Mouse (Mus musculus) megakaryocyte, embryonic 14.5 days (primary cell): Measurements from ENCODE around the gene Rhod. TPM values are rescaled to one million over a fixed set of nuclear protein-coding genes. Genes with fewer than 3 reads are reported as not detected.
"Not testable (repeated sequence)": the region's sequence is repeated elsewhere in the genome, so short reads cannot be mapped to it uniquely, and the experiment has no call there.

Experiments used
- H3K27me3 ChIP-seq: replicated peaks from 2 replicates; pipeline ENCODE3; 2012; ENCODE audit warnings: inconsistent platforms
- H3K36me3 ChIP-seq: replicated peaks from 2 replicates; pipeline ENCODE3; 2012; ENCODE audit warnings: low read length, inconsistent platforms, mixed read lengths
- H3K4me1 ChIP-seq: 2 replicates; pipeline ENCODE4 v1.6.1; 2012; ENCODE audit warnings: inconsistent platforms
- H3K4me3 ChIP-seq: replicated peaks from 2 replicates; pipeline ENCODE3; 2012; ENCODE audit warnings: moderate library complexity, mild to moderate bottlenecking, inconsistent platforms
- H3K9me3 ChIP-seq: 2 replicates; pipeline ENCODE4 v1.6.1; 2012; ENCODE audit warnings: inconsistent platforms
- FLI1 ChIP-seq: IDR thresholded peaks from 2 replicates; pipeline ENCODE4 v1.6.1; 2012; ENCODE audit warnings: low read length, inconsistent platforms, mixed read lengths
- GATA1 ChIP-seq: IDR thresholded peaks from 3 replicates; pipeline ENCODE4 v1.6.1; 2012; ENCODE audit warnings: mixed read lengths, low read length, inconsistent platforms, borderline replicate concordance
- polyA plus RNA-seq: library from polyadenylated mRNA; stranded (reverse); fragments of >175 nt; gene quantifications from 2 replicates; pipeline ENCODE4 v1.2.3, GENCODE M21; 2012; ENCODE audit warnings: low replicate concordance; ENCODE audit not compliant: insufficient read depth

The Rhod gene
- polyA plus RNA-seq, 1 experiment = 0.16 TPM

DNA sequence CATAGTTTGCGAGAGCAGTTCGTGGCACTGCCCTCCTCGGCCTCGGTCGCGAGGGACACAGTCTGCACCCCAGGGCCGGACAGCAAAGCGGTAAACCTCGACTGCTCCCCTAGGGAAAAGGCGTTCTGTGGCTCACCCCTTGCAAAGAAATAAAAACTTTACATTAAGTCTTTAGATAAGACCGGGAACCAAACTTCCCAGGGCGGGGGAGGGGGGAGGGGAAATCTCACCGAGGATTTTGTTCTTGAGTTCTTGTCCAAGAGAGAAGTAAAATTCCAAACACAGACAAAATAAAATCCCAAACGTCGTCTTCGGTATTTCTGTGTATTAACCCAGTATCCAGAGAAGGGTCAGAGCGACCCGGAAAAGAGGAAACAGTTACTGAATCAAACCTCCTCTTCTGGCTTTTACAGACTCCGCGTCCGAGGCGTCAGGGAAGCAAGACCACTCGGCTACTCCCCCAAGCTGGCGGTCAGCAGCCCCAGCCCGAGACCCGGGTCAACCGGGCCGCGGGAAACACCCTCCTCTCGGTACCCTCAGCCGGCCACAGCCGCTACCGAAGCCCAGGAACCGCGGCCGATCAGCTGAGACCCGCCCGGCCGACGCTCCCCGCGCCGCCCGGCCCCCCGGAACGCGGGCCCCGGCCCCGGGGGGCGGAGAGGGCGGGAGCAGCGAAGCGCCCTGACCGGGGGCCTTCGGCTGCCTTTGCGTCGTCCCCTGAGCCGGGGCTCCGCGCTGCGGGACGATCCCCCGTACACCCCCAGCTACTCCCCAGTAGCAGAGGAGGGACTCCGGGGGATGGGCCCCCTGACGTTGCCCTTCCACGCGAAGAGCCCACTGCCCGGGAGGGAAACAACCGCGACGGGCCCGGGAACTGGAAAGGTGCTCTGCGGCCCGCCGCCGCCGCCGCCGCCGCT is 42.9 kb downstream of the Rhod start:
- H3K4me3 ChIP-seq = peak overlapping the region; percentile 93
- H3K27me3 ChIP-seq = no peaks in the 10 kb centered on the region
- H3K9me3 ChIP-seq = no peaks in the 10 kb centered on the region
- H3K4me1 ChIP-seq = peaks cover 29% of the 10 kb centered on the region
- peaks cover 27% of the 10 kb centered on the region for H3K36me3 ChIP-seq
- no peak for TF ChIP-seq FLI1
- no peak for TF ChIP-seq GATA1

- H3K36me3 ChIP-seq = peaks cover 81% of the 10 kb centered on the region
- TF ChIP-seq GATA1 (no peak), FLI1 (no peak)
Measured at GRCm38 (mm10) chr19:4387276-4387675, 52.0 kb downstream of the Rhod start.

GRCm38 (mm10) chr19:4385026-4385425 is 54.2 kb downstream of the Rhod start:
- peaks cover 26% of the 10 kb centered on the region; the same call in 1 of the 2 replicates for H3K4me1 ChIP-seq
- no peak for TF ChIP-seq FLI1
- no peak for TF ChIP-seq GATA1
- no peaks in the 10 kb centered on the region for H3K27me3 ChIP-seq
- peaks cover 81% of the 10 kb centered on the region for H3K36me3 ChIP-seq
- H3K9me3 ChIP-seq = no peaks in the 10 kb centered on the region
- no peak overlapping the region for H3K4me3 ChIP-seq

More at GRCm38 (mm10) chr19:4387276-4387675, 52.0 kb downstream of the Rhod start:
- Histone ChIP-seq H3K9me3 (no peaks in the 10 kb centered on the region), H3K4me1 (peaks cover 24% of the 10 kb centered on the region; the same call in 1 of the 2 replicates), H3K27me3 (no peaks in the 10 kb centered on the region), H3K4me3 (no peak overlapping the region)

GRCm38 (mm10) chr19:4384322-4384721 is 54.9 kb downstream of the Rhod start:
- Histone ChIP-seq H3K36me3 (peaks cover 82% of the 10 kb centered on the region), H3K4me3 (no peak overlapping the region), H3K9me3 (no peaks in the 10 kb centered on the region), H3K4me1 (peaks cover 28% of the 10 kb centered on the region; the same call in 1 of the 2 replicates), H3K27me3 (no peaks in the 10 kb centered on the region)
- TF ChIP-seq FLI1 (no peak), GATA1 (no peak)

- peaks cover 28% of the 10 kb centered on the region; the same call in 1 of the 2 replicates for H3K4me1 ChIP-seq
- no peaks in the 10 kb centered on the region for H3K9me3 ChIP-seq
- no peaks in the 10 kb centered on the region for H3K27me3 ChIP-seq
- no peak overlapping the region for H3K4me3 ChIP-seq
- peaks cover 81% of the 10 kb centered on the region for H3K36me3 ChIP-seq
- no peak for TF ChIP-seq FLI1
- no peak for TF ChIP-seq GATA1
Measured at GRCm38 (mm10) chr19:4383306-4383705, 55.9 kb downstream of the Rhod start.

- not testable (repeated sequence) for H3K4me3 ChIP-seq, H3K9me3 ChIP-seq, H3K27me3 ChIP-seq
- peaks cover 24% of the 10 kb centered on the region; the same call in 1 of the 2 replicates for H3K4me1 ChIP-seq
- H3K36me3 ChIP-seq = peaks cover 81% of the 10 kb centered on the region
Measured at GRCm38 (mm10) chr19:4382303-4382702, 56.9 kb downstream of the Rhod start.

Other genes starting within 250 kb of the Rhod start
- 24.1 and 31.5 TPM in 2 replicates for gene Tbc1d10c, start 248.1 kb downstream of the Rhod start, polyA plus RNA-seq
- 268 and 792 TPM in 2 replicates for gene Ppp1ca, start 247.4 kb downstream of the Rhod start, polyA plus RNA-seq
- 22.1 and 24.3 TPM in 2 replicates for gene Rad9a, start 237.8 kb downstream of the Rhod start, polyA plus RNA-seq
- gene Clcf1, start 225.2 kb downstream of the Rhod start, polyA plus RNA-seq = 0.09 and 2.0 TPM in 2 replicates
- gene AC109138.7, start 225.1 kb downstream of the Rhod start, polyA plus RNA-seq = 8.5 and 73.0 TPM in 2 replicates
- 67.5 and 91.7 TPM in 2 replicates for gene Pold4, start 207.5 kb downstream of the Rhod start, polyA plus RNA-seq
- 16.5 and 28.6 TPM in 2 replicates for gene Ssh3, start 170.3 kb downstream of the Rhod start, polyA plus RNA-seq
- 5.6 TPM in 1 of 2 replicates, not detected in the other for gene Ankrd13d, start 156.3 kb downstream of the Rhod start, polyA plus RNA-seq
- 265 and 541 TPM in 2 replicates for gene Grk2, start 133.2 kb downstream of the Rhod start, polyA plus RNA-seq
- 9.4 and 14.6 TPM in 2 replicates for gene Kdm2a, start 41.1 kb downstream of the Rhod start, polyA plus RNA-seq
- not detected in 2 replicates for gene Syt12, start 38.0 kb upstream of the Rhod start, polyA plus RNA-seq
- gene 2010003K11Rik, start 59.2 kb upstream of the Rhod start, polyA plus RNA-seq = 0.26 TPM in 1 of 2 replicates, not detected in the other
- gene Pcx, start 71.0 kb upstream of the Rhod start, polyA plus RNA-seq = 1.0 and 1.2 TPM in 2 replicates
- 2.4 and 4.7 TPM in 2 replicates for gene Lrfn4, start 176.2 kb upstream of the Rhod start, polyA plus RNA-seq
- gene Rce1, start 186.2 kb upstream of the Rhod start, polyA plus RNA-seq = 17.9 and 27.3 TPM in 2 replicates